Mouse (Mus musculus): ENCODE data around the gene Hoxd1. TPM values are rescaled to one million over a fixed set of nuclear protein-coding genes. Genes with fewer than 3 reads are reported as not detected.

Gene Hoxd1
- polyA plus RNA-seq, 1 experiment from 2014 or later = 0.49 TPM

GRCm38 (mm10) chr2:74735851-74736687 lies 26.7 kb upstream of the Hoxd1 start:
- Histone ChIP-seq H3K27ac (no peak overlapping the region), H3K4me3 (peak overlapping the region; percentile 45), H3K27me3 (ENCODE audit: insufficient read depth, poor library complexity, severe bottlenecking) (peaks cover 100% of the 10 kb centered on the region), H3K9me3 (no peaks in the 10 kb centered on the region), H3K36me3 (no peaks in the 10 kb centered on the region), H3K4me1 (peaks cover 33% of the 10 kb centered on the region)
- under 1% methylated on average over 42 of the region's 42 CpGs for WGBS
- DNase-seq (ENCODE audit: low spot score) = no peak

GRCm38 (mm10) chr2:74736688-74737577 lies 25.8 kb upstream of the Hoxd1 start:
- peaks cover 33% of the 10 kb centered on the region for H3K4me1 ChIP-seq
- peak overlapping the region; percentile 45 for H3K4me3 ChIP-seq
- H3K9me3 ChIP-seq = no peaks in the 10 kb centered on the region
- peaks cover 100% of the 10 kb centered on the region for H3K27me3 ChIP-seq (ENCODE audit: insufficient read depth, poor library complexity, severe bottlenecking)
- DNase-seq (ENCODE audit: low spot score) = no peak
- WGBS = 4% methylated on average over 15 of the region's 15 CpGs
- no peak overlapping the region for H3K27ac ChIP-seq
- no peaks in the 10 kb centered on the region for H3K36me3 ChIP-seq

GRCm38 (mm10) chr2:74737578-74738070 lies 25.2 kb upstream of the Hoxd1 start:
- WGBS = 3% methylated on average over 7 of the region's 7 CpGs
- Histone ChIP-seq H3K27ac (no peak overlapping the region), H3K4me1 (peaks cover 31% of the 10 kb centered on the region), H3K9me3 (no peaks in the 10 kb centered on the region), H3K4me3 (no peak overlapping the region), H3K27me3 (ENCODE audit: insufficient read depth, poor library complexity, severe bottlenecking) (peaks cover 100% of the 10 kb centered on the region), H3K36me3 (no peaks in the 10 kb centered on the region)
- no peak for DNase-seq (ENCODE audit: low spot score)

- DNase-seq (ENCODE audit: low spot score) = no peak
- Histone ChIP-seq H3K4me1 (peaks cover 26% of the 10 kb centered on the region), H3K27me3 (ENCODE audit: insufficient read depth, poor library complexity, severe bottlenecking) (peaks cover 100% of the 10 kb centered on the region), H3K36me3 (no peaks in the 10 kb centered on the region), H3K27ac (no peak overlapping the region), H3K4me3 (no peak overlapping the region), H3K9me3 (no peaks in the 10 kb centered on the region)
- WGBS = under 1% methylated on average over 20 of the region's 20 CpGs
Observed at GRCm38 (mm10) chr2:74738623-74739475, 23.9 kb upstream of the Hoxd1 start.

GRCm38 (mm10) chr2:74739476-74739800 lies 23.3 kb upstream of the Hoxd1 start:
- no peak for DNase-seq (ENCODE audit: low spot score)
- H3K36me3 ChIP-seq = no peaks in the 10 kb centered on the region
- WGBS = 8% methylated on average over 2 of the region's 2 CpGs
- no peaks in the 10 kb centered on the region for H3K9me3 ChIP-seq
- no peak overlapping the region for H3K27ac ChIP-seq
- H3K27me3 ChIP-seq (ENCODE audit: insufficient read depth, poor library complexity, severe bottlenecking) = peaks cover 100% of the 10 kb centered on the region
- H3K4me3 ChIP-seq = no peak overlapping the region
- peaks cover 26% of the 10 kb centered on the region for H3K4me1 ChIP-seq

- peak overlapping the region; percentile 33; the same call in 1 of the 2 replicates for H3K4me3 ChIP-seq
Observed at GRCm38 (mm10) chr2:74739869-74740268, 22.9 kb upstream of the Hoxd1 start.

GRCm38 (mm10) chr2:74740311-74741091 lies 22.3 kb upstream of the Hoxd1 start:
- 2% methylated on average over 43 of the region's 43 CpGs for WGBS

More at GRCm38 (mm10) chr2:74739869-74740268, 22.9 kb upstream of the Hoxd1 start:
- no peak for DNase-seq (ENCODE audit: low spot score)
- no peaks in the 10 kb centered on the region for H3K36me3 ChIP-seq
- no peaks in the 10 kb centered on the region for H3K9me3 ChIP-seq
- H3K4me1 ChIP-seq = peaks cover 26% of the 10 kb centered on the region
- WGBS = 2% methylated on average over 14 of the region's 14 CpGs
- H3K27ac ChIP-seq = no peak overlapping the region
- peaks cover 100% of the 10 kb centered on the region for H3K27me3 ChIP-seq (ENCODE audit: insufficient read depth, poor library complexity, severe bottlenecking)

GRCm38 (mm10) chr2:74741252-74741978 lies 21.4 kb upstream of the Hoxd1 start:
- Histone ChIP-seq H3K27ac (no peak overlapping the region), H3K4me1 (peaks cover 16% of the 10 kb centered on the region), H3K9me3 (no peaks in the 10 kb centered on the region), H3K36me3 (no peaks in the 10 kb centered on the region), H3K27me3 (ENCODE audit: insufficient read depth, poor library complexity, severe bottlenecking) (peaks cover 100% of the 10 kb centered on the region), H3K4me3 (no peak overlapping the region)
- no peak for DNase-seq (ENCODE audit: low spot score)
- 38% methylated on average over 2 of the region's 3 CpGs for WGBS

More at GRCm38 (mm10) chr2:74740311-74741091, 22.3 kb upstream of the Hoxd1 start:
- Histone ChIP-seq H3K27me3 (ENCODE audit: insufficient read depth, poor library complexity, severe bottlenecking) (peaks cover 100% of the 10 kb centered on the region), H3K36me3 (no peaks in the 10 kb centered on the region), H3K9me3 (no peaks in the 10 kb centered on the region), H3K4me1 (peaks cover 21% of the 10 kb centered on the region), H3K27ac (0 out of 2 replicates have a peak overlapping the region, but pooled peaks have one; percentile 2), H3K4me3 (peak overlapping the region; percentile 33; the same call in 1 of the 2 replicates)
- no peak for DNase-seq (ENCODE audit: low spot score)

- Histone ChIP-seq H3K4me3 (no peak overlapping the region), H3K27ac (no peak overlapping the region), H3K9me3 (no peaks in the 10 kb centered on the region), H3K36me3 (no peaks in the 10 kb centered on the region), H3K4me1 (peaks cover 19% of the 10 kb centered on the region), H3K27me3 (ENCODE audit: insufficient read depth, poor library complexity, severe bottlenecking) (peaks cover 100% of the 10 kb centered on the region)
- DNase-seq (ENCODE audit: low spot score) = no peak
Observed at GRCm38 (mm10) chr2:74741979-74742277, 20.9 kb upstream of the Hoxd1 start.

GRCm38 (mm10) chr2:74745540-74746297 lies 17.1 kb upstream of the Hoxd1 start:
- peaks cover 100% of the 10 kb centered on the region for H3K27me3 ChIP-seq (ENCODE audit: insufficient read depth, poor library complexity, severe bottlenecking)
- WGBS = 5% methylated on average over 6 of the region's 6 CpGs
- DNase-seq (ENCODE audit: low spot score) = peak; percentile 72
- peaks cover 28% of the 10 kb centered on the region for H3K4me1 ChIP-seq
- no peaks in the 10 kb centered on the region for H3K9me3 ChIP-seq
- no peak overlapping the region for H3K4me3 ChIP-seq
- H3K36me3 ChIP-seq = no peaks in the 10 kb centered on the region
- 0 out of 2 replicates have a peak overlapping the region, but pooled peaks have one; percentile 62 for H3K27ac ChIP-seq

Data from heart, embryonic 10.5 days (tissue).